Mouse (Mus musculus): ENCODE results near the gene Psmd3. TPM values are rescaled to one million over a fixed set of nuclear protein-coding genes. Genes with fewer than 3 reads are reported as not detected.

Gene Psmd3
- total RNA-seq, 2 experiments from 2014 or later = 110 TPM

GRCm38 (mm10) chr11:98685642-98686041 is 3.3 kb downstream of the Psmd3 start:
- no peak for DNase-seq

DNA sequence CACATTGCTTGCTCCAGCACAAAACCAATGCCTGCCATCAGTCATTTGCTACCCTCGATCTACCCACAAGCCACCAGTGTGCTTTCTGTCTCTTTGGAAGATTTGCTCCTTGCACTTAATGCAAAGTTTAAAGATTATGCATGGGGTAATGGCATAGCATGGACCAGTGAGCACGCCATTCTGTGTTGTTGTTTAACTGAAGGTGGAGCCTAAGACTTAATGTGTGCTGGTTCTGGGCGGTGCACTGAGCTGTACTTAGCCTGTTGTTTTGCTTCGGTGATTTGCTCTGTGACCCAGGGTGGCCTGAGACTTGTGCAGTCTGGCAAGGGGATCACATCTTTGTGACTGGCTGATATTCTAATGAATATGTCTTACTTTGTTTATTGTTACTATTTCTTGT is 4.6 kb downstream of the Psmd3 start:
- DNase-seq = no peak
- intact Hi-C loops (cut with DNase I) = no loop called here

More at GRCm38 (mm10) chr11:98685642-98686041, 3.3 kb downstream of the Psmd3 start:
- intact Hi-C loops (cut with DNase I) = no loop called here

DNA sequence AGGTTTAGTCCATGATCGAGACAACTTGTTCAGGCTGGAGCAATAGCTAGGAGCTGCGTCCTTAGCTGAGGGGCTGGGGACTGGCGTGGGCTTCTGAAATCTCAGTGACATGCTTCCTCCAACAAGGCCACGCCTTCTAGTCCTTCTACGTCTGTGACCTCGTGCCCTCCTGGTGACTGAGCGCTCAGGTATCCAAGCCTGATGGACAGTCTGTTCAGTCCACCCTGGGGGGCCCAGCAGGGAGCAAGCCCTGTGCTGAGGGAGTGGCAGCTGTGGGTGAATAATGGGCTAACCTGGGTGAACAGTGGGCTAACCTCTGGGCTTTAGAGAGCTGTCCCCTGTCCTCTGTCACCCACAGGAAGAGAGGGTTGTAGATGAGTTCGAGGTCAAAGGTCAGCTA is 5.7 kb downstream of the Psmd3 start:
- no peak for DNase-seq
- intact Hi-C loops (cut with DNase I) = no loop called here

GRCm38 (mm10) chr11:98693201-98693600 is 10.8 kb downstream of the Psmd3 start:
- no peak for DNase-seq
- intact Hi-C loops (cut with DNase I) = no loop called here

- DNase-seq = no peak
These were observed 11.4 kb downstream of the Psmd3 start for GRCm38 (mm10) chr11:98693746-98694145.

DNA sequence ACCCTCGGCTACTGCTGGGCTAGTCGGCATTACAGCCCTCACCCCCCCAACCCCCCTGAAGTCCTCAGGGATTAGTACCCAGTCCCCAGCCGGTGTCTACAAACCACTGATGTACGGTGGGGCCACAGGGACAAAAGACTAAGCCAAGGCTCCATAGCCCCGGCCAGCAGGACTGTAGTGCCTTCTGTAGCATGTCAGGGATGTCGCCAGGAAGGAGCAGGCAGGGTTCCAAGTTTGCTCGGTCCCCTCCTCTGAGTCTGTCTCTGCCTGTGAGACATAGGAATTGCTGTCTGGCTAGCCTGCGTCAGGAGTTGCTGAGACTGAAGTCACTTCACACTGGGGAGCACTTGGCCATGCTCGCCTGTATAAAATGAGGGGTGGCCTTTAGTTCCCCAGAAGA is 11.9 kb downstream of the Psmd3 start:
- no peak for DNase-seq
- intact Hi-C loops (cut with DNase I) = no loop called here

More at GRCm38 (mm10) chr11:98693746-98694145, 11.4 kb downstream of the Psmd3 start:
- intact Hi-C loops (cut with DNase I) = no loop called here

DNA sequence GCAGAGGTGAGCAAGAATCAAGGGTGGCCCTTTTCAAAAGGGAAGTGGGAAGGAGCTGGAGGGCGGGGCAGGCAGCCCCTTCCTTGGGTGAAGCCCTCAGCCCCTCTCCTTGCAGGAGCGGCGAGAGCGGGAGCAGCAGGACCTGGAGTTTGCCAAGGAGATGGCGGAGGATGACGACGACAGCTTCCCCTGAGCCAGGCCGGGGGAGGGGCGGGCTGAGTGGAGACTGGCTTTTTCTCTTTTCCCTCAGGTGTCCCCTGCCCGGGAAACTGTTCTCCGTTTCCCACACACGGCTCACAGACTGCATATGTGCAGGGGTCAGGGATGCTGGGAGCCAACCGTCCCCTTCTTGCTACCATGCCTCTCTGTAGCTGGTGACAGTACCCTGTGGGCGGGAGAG is 13.1 kb downstream of the Psmd3 start:
- no peak for DNase-seq
- intact Hi-C loops (cut with DNase I) = no loop called here

GRCm38 (mm10) chr11:98696454-98697216 is 14.3 kb downstream of the Psmd3 start:
- DNase-seq = no peak
- intact Hi-C loops (cut with DNase I) = no loop called here

GRCm38 (mm10) chr11:98697225-98697624 is 14.9 kb downstream of the Psmd3 start:
- DNase-seq = no peak
- intact Hi-C loops (cut with DNase I) = no loop called here

- no peak for DNase-seq
- intact Hi-C loops (cut with DNase I) = no loop called here
These were observed 16.7 kb downstream of the Psmd3 start for GRCm38 (mm10) chr11:98698849-98699640.

DNA sequence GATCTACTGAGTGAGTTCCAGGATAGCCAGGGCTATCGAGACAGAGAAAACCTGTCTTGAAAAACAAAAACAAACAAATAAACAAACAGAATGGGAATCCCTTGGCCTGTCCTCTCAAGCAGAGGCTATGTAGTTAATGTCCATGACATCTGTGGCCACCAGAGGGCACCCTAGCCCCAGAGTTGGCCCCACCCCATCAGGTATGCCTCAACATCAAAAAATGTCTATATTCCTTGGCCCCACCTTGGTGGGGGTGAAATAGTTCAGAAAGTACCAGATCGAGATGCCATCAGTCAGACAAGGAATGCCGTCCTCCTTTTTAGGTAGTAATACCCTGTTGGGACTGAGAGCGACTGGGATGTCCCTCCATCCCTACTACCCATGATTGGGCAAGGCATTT is 17.6 kb downstream of the Psmd3 start:
- peak; percentile 85 to 89 for DNase-seq
- intact Hi-C loops (cut with DNase I) = loop anchor here (1.0 to 2.0 kb wide), 3 partner anchors 88 to 209 kb away; no protein-coding TSS in a partner anchor

DNA sequence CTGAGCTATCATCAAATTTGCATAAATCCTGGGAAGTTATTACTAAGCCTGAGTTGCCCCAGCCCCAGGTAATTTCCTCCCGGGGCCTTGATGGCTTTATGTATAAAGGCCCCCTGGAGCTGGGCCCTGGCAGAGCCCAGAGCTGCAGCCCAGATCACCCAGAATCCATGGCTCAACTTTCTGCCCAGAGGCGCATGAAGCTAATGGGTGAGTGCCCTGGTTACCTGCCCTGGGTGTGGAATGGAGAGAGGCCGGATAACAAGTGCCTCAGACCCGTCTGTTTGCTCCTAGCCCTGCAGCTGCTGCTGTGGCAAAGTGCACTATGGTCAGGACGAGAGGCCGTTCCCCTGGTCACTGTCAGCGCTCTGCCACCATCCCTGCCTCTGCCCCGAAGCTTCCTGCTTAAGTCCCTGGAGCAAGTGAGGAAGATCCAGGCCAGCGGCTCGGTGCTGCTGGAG is 18.9 kb downstream of the Psmd3 start, which contains the start of gene Csf3:
TSS of gene Csf3 (plus strand) at position 51 of the 458 bp plus-strand sequence.
- no peak for DNase-seq
- intact Hi-C loops (cut with DNase I) = loop anchor here (2.0 kb wide), 2 partner anchors 128 to 208 kb away; no protein-coding TSS in a partner anchor

DNA sequence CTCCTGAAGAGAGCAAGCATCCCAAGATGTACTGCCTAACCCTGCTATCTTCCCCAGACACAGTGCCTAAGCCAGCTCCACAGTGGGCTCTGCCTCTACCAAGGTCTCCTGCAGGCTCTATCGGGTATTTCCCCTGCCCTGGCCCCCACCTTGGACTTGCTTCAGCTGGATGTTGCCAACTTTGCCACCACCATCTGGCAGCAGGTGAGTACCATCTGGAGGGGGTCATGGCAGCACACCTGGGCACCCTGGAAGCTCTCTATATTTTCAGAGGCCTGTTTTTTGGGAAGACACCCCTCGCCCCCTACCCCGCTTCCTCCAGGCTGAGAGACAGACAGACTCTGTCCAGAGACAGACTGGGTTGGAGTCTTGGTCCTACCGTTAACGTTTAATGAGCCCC is 20.0 kb downstream of the Psmd3 start:
- no peak for DNase-seq
- intact Hi-C loops (cut with DNase I) = no loop called here

DNA sequence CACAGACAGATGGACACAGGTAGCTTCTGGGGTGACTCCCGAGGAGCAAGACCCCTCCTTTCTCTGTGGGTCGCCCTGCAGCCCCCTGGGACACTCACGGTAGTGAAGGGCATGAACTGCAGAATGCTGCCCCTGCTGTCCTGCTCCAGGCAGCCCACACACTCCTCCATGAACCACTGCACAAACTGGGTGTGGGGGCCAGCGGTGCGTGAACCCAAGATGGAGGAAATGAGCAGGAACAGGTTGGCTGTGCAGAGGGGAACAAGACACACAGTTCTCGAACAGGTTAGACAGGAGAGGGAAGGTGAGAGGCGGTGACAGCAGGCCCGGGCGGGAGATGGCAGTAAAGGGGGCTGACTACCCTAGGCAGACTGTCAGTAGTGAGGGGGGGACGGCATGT is 22.7 kb downstream of the Psmd3 start:
- no peak for DNase-seq
- intact Hi-C loops (cut with DNase I) = no loop called here

DNA sequence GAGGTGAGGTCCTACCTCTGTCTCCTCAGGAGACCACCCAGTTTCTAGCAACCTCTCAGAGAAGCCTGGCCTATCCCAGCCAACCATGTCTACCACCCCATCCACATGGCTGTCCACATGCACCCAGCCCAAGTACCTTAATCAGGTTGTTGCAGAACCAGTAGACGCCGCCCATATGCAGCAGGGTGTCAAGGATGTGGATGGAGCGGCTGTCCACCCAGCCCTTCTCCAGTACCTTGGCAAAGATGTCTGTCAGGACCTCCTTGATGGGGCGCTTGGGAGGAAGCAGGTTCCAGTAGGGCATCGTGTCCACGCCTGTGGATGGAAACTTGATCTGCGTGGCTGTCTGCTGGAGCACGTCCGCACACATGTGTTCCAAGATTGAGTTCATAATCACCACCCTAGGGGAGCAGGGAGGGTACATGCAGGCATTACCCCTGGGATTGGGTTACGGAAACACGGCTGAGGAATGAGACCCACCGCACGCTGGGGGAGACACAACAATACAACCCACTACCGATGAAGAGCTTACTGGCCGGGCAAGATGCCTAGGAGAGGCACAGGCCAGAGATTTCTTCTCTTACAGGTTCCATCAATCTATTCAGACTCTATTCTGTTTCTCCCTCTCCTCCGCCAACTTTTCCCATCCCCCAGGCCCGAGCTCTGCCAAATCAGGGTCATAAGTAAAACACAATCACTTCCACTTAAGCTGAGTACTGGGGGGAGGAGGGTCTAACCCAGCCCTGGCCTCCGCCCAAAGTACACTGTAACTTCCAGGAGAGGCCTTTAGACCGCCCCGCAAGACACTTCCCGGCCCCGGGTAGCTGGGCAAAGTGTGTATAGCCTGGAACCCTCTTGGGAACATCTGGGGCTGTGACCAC is 25.3 kb downstream of the Psmd3 start:
- DNase-seq = peak; percentile 70 to 78
- intact Hi-C loops (cut with DNase I) = no loop called here

GRCm38 (mm10) chr11:98708282-98708956 is 26.1 kb downstream of the Psmd3 start:
- DNase-seq = peak; percentile 43 to 47
- intact Hi-C loops (cut with DNase I) = no loop called here

DNA sequence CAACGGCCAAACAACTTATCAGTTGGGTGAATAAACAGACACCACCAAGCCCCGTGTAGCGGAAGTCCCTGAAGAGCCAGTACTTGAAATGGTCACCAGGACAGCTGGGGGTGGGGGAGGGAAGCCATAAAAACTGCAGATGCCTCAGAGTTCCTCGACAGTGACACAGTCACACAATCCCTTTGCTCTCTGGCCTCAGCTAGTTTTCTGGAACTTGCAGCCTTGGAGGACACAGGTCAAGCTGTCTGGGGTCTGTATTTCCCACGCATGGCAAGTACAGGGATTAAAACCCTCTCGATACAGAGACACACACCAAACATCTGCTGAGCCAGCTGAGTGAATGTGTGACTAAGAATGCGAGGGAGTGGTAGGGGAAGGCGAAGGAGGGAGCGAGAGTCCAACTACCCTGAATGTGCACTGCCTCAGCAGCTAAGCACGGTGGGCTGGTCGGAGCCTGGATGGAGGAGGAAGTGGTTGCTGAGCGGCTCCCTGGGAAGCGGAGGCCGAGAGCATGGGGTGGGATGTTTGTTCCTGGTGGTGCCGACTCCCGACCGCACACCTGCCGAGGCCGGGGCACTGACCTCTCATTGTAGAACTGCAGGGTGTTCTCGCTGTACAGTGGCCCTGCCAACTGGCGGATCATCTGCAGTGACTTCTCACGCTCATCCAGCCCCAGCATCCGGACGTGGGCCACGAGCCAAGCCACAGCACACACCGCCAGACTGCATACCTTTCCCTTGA is 26.8 kb downstream of the Psmd3 start:
- intact Hi-C loops (cut with DNase I) = no loop called here
- peak; percentile 55 to 57 for DNase-seq

- DNase-seq = peak; percentile 88 to 92
- intact Hi-C loops (cut with DNase I) = no loop called here
These were observed 28.2 kb downstream of the Psmd3 start for GRCm38 (mm10) chr11:98710416-98711045.

GRCm38 (mm10) chr11:98711046-98711434 is 28.7 kb downstream of the Psmd3 start:
- intact Hi-C loops (cut with DNase I) = no loop called here

More at GRCm38 (mm10) chr11:98711046-98711434, 28.7 kb downstream of the Psmd3 start:
- DNase-seq = no peak
